Mouse (Mus musculus): ENCODE results near the gene Cdc42.

Gene Cdc42

DNA sequence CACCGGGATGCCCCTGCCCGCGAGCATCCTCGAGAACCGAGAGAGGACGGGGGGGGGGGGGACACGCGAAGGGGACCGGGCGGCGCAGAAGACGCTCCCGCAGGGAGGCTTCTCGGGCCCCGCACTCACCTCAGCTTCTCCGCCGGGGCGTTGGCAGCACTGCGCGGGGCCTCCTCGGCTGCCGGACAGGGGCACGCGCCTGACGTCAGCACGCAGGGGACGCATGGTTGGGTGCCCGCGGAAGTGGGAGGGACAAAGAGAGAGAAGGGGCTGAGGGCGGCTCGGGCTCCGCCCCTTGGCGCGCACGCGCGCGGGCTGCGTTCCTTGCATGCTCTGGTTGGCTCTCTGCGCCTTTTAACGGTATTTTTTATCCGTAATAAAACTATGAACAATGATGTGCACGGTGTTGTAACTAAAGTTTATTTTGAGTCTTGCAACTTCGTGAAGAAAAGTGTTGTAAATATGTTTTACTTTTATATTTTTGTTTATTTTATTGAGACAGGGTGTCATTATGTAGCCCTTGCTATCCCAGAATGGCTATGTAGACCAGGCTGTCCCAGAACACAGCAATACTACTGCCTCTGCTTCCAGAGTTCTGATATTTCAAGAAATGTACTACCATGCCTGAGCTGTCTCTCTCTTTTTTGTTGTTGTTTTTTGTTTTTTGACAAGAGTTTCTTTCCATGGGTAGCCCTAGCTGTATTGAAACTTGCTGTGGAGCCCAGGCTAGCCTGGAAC lies at the start of gene Cdc42:
Cdc42 (minus strand) TSS at position 204 of the 738 bp plus-strand sequence.
- peak; percentile 99 for DNase-seq

DNA sequence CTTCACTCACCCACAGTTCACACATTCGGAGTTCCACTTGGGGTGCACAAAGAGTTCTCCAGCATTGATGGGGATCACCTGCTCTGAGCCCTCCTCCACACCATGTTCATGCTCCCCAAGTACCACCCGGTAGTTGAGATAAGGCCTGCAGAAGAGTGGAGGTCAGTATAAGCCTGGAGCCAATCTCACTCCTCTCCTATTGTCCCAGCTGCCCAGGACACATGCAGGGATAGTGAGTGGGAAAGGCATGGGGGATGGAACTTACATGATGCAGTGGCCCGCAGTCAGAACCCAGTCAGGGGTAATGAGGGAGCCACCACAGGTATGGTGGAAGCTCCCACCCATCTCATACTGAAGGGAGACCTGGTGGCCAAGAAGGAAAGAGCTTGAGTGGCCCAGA lies 48.1 kb upstream of the Cdc42 start:
- no peak for DNase-seq

DNA sequence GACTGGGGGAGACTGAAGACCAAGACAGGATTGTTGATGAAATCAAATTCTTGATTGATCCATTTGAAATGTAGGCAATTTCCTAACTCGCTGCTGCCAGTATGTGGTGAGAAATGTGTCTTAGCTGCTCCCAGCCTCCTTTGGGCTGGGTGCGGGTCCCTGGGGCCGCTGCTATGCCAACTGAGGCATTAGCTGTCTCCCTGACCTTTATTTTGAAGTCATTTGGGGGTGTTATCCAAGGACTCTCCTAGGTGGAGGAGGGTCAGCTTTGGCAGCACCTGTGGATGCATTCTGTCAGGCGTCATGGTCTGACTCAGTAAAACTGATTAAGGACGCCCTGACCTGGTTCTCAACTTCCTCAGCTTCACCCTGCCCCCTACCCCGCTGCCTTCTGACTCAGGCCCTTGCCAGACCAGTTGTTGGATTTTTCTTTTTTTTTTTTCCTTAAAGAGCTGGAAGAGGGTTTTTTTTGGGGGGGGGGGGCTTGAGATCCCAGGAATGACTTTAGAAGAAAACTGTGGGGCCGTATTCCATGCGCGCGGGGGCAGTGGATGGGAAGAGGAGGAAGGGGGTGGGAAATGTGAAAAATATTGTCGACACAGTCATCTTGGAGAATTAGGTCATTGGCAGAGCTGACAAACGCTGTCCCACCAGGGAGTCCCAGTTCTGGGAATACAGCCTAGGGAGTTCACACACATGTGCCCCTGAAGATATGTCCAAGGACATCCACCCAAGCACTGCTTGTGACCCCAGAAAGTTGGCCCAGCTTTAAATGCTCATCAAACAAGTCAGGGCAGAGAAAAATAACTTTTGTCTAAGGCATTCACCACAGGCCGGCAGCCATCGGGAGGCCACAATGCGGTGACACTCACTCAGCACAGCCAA lies 39.4 kb upstream of the Cdc42 start:
- DNase-seq = peak; percentile 27 to 51

DNA sequence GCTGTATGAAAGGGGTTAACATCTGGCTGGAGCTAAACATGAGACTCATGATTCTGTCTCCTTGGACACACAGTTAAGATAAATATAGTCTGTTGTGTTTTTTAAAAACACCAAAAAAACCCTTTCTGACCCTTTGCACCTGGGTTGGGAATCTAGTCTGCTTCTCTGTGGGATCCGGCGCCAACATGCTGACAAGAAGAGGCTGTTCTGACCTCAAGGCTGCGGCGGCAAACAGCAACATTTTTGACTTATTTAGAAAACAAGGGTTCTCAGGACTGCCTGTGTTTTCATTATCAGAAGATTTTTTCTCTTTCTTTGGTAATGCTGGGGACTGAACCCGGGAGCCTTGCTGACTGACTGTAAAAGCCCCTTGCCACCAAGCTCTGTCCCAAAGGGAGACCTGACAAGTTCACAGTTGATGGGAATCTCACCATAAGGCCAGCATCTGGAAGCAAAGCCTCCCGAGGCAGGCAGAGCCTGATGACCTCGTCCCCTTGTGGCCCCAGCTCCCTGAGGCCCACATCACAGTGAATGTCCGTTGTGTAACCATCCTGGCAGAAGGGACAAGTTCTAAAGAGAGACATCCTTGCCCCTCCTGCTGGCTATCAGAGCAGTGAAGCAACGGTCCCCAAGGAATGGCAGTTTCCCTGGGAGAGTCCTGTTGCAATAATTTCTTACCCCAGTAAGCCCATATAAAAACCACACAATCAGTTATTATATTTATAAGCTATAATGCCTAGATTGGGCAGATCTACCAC lies 36.0 kb upstream of the Cdc42 start:
- peak; percentile 30 to 48 for DNase-seq

DNA sequence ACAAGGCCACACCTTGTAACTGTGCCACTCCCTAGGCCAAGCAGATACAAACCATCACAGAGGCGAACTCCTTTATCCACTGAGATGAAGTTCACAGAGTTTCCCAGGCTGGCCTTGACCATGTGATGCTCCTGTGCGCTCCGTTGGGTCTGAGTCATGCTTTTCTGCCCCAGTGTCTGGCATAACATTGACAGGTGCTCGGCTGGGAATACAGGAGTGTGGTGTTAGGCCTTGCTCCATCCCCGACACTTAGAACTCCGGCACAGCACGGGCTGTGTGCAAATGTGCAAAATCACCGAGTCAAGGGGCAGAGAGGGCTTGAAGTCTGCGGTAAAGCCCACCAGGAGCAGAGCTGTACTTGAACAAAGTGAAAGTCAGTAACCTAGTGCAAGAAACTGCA lies 35.4 kb upstream of the Cdc42 start:
- DNase-seq = peak; percentile 21 to 45

DNA sequence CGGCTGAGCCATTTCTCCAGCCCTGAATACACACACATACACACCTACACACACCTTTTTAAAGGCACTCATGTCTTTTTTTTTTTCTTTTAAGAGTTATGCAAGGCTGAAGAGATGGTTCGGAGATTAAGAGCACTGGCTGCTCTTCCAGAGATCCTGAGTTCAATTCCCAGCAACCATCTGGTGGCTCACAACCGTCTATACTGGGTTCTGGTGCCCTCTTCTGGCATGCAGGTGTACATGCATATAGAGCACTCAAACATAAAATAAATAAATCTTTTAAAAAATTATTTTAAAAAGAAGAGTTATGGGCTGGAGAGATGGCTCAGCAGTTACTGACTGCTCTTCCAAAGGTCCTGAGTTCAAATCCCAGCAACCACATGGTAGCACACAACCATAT lies 33.8 kb upstream of the Cdc42 start:
- no peak for DNase-seq

DNA sequence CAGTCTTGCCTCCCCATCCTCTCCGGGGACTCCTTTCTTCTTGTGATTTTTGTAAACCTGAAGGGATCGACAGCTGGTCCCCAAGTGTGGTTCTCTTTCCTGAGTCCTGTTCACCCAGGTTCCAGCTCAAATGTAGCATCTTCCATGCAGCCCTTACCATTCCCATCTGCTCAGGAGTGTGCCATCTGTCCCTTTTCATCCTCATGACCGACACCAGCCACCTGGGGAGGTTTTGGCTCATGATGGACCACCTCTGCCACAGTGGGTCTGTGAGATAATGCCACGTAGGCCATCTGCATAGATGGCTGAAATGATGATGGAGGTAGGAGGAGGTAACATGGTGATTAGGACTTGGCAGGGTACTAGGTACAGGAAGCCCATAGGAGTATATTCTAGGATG lies 32.7 kb upstream of the Cdc42 start:
- no peak for DNase-seq

DNA sequence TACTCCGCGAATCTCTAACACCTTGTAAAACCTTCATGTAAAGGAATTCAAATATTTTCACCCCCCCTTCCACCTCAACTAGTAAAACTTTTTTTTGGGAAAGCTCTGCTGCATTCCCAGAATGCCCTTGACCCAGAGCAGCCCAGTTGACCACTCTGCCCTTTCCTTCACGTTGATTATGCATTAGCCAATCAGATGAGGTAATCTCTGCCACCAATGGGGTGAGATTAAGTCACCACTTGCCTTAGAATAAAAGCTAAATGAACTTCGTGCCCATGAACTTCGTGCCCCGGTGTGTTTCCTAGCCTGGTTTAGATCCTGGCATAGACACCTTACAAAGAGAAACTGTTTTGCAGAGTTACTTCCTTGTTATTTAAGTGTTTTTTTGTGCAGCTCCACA lies 31.5 kb upstream of the Cdc42 start:
- peak; percentile 24 to 57 for DNase-seq

DNA sequence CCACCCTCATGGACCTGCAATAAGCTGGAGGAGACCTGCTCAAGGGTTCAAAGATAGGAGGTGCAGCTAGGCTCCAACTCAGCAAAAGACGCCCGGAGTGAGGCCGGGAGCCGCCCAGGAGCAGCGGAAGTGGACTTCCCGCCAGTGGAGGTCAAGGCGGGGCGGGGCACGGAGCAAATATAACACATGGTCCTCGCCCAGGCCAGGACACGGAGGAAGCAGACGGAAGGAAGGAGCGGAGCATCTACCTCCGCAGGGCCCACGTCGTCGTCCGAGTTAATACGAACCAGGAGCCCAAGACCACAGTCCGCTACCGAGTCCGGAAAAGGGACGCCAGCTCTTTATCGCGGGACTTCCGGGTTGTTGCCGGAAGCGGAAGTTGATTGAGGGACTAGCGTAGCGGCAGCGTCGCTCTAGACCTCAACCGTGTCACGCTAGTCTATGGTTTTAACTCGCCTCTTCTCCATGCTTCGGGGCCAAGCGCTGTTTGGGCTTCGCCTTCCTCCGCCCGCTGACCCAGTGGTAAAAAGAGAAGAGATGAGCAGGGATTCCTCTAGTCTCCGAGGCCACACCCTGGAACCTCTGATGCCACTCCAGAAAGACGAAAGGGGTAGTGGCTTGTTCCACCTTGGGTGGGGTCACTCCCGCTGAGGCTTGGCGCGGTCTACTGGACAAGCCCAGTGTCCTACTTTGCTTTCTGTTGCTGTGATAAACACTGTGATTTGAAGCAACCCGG lies 30.7 kb upstream of the Cdc42 start:
- DNase-seq = peak; percentile 86 to 92

DNA sequence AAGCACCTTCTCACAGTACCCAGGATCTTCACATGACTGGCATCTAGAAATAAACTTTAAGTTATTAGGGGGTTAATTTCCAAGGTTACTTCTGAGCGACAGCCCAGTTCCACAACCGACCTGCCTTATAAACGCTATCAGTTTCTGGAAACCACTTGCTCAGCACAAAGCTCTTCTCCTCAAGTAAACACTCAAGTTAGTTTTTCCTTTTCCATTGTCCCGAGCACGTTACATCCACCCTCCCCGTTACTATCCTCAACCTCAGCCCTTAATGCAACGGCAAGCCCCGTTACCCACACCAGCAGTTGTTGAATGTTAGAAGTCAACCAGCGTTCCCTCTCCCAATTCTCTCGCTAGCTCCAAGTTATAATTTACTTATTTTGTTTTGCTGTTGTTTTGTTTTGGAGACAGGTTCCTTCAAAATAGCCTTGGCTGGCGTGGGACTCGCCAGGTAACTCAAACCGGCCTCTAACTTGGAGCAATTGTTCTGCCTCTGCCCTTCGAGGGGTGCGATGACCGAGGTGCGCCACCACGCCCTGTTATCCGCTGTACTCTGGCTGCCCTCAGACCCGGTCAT lies 30.1 kb upstream of the Cdc42 start:
- no peak for DNase-seq

DNA sequence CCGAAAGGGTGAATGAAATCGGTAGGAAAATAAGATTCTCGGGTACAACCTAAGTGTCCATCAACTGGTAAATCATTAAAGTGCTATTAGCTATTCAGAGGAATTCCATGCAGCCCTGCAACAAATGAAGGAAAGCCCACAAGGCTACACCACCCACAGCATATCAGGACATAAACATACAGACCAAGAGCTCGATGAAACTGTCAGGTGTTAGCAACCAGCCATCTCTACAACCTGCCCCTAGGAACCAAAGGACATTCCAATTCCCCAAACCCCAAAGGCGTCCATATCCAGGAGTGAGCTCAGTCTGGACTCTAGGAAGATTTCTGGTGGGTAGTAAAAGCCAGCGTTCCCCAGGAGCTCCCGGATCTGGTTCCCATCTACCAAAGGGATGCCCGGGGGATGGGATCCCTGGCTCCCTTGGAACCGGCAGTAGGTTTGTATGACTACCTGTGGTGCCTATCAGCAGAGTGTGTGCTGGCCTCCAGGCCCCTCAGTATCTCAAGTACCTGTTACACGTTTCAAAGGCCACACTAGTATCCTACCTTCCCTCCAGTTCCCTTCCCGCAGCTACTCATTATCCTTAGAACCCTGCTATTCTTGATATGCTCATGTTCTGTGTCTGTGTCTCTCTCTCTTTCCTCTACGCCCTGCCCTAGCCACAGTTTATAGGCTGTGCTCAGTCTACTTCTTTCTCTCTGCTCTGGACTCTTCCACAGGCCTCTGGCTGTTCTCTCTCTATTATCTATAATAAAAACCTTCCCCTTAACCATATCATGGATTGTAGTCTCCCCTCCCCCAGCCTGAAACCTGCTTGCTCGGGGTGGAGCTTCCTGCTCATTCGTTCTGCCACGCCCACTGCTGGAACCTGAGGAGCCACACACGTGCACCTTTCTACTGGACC lies 23.4 kb upstream of the Cdc42 start:
- peak in 1 of 2 experiments; percentile 28 for DNase-seq

DNA sequence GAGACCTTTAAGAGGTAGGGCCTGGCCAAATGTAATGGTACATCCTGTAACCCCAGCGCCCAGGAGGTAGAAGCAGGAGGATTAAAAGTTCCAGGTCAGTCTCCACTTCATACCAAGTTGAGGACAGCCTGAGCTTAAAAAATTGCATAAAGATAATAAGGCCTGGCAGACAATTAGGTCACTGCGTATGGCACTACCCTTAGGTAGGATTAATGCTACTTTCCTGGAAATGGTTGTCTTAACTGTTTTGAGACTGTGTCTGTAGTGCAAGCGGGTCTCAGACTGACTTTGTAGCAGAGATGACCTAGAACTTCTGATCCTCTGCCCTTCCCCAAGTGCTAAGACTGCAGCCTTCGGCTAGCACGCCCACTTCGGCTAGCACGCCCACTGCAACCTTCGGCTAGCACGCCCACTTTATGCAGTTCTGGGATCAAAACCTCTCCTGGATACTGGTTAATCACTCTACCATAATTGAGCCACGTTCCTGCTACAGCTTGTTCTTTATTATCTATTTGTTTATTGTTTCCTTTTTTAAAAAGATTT lies 22.3 kb upstream of the Cdc42 start:
- DNase-seq = no peak

DNA sequence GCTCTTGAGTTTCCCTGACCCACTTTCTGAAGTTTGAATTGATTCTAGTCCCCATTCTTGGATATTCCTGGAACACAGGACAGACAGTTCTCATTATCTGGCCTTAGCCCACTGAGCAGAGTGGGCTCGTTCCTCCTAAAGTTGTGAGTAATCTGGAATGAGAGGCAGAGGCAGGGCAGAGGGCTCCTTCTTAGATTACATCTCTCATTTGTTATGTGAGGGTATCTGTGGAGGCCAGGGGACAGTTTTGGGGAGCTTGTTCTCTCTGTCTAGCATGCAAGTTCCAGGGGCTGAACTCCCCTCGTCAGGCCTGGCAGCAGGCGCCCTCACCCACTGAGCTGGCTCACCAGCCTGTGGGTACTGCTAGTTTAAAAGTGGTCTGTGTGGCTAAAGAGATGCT lies 21.6 kb upstream of the Cdc42 start:
- no peak for DNase-seq

DNA sequence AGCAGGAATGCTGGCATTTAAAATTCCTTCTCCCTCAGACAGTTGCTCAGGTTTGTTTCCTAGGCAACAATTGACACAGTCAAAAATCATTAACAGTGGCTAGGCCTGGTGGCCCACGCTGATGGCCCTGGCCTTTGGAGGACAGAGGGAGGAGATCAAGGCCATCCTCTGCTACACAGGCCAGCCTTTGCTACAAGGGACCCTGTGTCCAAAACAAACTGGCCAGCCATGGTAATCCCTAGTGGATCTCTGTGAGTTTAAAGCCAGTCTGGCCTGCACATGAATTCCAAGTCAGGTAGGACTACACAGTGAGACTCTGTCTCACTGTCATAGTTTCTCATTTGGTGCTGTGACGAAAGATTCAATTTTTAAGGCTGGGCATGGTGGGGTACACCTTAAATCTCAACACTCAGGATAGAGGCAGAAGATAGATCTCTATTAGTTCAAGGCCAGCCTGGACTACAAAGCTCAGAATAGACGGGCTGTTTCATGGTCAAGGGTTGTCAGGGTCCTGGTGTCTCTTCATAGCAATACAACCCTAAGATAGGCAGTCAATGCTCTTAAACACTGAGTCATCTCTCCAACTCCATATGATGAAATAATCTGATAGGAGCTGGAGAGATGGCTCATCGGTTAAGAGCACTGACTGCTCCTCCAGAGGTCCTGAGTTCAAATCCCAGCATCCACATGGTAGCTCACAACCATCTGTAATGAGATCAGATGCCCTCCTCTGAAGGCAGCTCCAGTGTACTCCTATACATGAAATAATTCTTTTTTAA lies 20.2 kb upstream of the Cdc42 start:
- no peak for DNase-seq

DNA sequence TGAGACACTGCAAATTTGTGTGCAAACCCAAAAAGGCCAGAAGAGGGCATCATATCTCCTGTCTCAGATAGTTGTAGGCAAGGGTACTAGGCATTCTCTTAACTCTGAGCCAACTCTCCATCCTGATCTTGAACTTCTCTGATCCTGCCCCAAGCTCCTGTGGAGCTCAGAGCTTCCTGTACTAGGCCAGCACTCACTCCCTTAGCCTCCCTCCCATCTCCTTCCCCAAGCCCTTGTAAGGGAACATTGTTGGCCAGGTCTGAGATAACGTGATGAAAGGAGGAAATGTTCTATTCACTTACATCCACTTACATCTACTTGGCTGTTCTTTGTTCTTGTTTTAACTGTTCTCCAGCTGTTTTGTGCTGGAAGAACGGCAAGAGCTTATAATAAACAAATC lies 19.3 kb upstream of the Cdc42 start:
- no peak for DNase-seq

DNA sequence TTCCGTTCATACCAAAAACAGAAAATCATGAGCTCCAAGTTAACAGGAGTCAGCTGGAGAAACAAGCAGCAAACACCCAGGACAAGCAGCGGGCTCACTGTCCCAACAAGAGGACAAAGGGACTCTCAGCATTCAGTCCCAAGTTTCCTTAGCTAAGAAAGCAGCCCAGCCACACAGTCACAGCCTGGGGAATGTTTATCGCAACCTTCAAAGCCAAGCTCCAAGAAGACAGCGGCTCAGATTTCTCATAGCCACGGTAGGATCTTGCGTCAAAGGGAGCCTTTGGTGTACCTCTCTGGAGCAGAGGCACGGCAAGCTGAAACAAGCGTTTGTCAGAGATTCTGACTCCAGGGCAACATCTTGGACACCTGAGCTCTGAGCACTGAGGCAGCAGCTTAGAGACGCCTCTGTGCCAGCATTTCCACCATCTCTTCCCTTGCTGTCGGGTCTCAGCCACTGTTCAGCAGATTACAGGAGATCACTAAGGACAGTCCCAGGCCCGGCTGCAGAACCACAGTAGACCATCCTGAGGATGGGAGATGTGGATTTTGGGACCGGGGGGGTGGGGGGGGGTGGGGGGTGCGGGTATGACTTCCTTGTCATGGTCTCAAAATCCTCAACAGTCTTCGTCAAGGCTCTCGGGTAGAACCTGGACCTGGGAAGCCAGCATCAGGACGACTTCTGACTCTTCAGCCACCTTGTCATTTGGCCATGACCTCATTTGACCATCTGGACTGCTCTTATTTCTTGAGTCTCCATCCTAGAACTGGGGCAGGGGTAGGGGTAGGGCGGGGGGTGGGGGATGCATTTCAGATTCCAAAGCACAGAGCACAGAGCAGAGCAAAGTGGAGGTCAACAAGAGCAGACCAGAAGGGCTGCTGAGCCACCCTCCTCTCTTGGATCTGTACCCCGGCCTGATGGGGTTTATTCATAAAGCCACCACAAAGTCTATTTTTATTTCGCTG lies 18.1 kb upstream of the Cdc42 start:
- peak; percentile 41 to 48 for DNase-seq

DNA sequence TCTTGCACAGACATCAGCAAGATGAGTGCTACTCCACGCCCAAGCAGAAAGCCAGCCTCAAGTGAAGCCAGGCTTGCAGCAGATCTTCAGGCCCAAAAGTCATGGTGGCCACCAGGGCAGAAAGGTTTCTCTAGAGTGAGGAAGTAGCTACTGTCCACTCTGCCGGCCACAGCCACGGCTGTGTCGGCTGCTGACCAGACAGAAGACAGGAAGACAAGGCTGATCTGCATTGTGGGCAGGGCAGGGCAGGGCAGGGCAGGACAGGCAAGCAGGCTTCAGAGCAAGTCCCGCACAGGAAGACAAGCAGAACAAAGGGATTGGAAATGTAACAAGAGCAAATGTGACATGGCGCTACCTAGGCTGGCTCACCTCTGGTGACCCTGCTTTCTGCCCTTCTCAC lies 16.2 kb upstream of the Cdc42 start:
- DNase-seq = peak; percentile 29 to 50

DNA sequence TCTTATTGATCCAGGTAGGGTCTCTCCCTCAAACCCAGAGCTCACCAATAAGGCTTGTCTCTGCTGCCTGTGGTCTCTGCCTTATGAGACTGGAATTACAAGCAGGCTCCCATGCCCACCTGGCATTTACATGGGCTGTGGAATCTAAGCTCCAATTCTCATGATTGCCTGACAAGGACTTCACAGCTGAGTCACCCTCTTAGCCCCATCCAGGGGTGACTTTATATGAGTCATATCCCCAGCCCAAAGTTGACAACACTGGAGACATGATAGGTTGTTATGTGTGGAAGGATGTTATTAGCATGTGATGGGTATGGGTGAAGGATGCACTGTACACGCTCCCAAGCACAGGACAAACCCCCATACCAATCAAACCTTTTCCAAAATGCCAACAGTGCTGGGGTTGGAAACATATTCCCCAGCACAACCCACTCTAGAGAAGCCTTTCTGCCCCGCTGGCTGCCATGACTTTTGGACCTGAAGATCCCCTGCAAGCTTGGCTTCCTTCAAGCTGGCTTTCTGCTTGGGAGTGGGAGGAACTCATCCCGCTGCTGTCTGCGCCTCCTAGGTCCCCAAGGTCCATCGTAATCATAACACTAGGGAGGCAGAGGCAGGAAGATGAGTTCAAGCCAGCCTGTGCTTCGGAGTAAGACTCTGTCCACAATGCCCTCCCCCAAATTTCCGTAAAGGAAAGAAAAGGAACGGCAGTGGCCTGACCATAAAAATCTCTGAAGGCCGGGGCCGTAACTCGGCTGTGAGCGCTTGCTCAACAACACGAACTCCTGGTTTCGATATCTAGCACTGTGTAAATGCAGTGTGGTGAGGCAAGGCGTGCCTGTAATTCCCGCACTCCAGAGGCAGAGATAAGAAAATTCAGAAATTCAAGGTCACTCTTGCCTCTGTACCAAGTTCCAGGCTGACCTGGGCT lies 14.3 kb upstream of the Cdc42 start:
- DNase-seq = no peak

All from kidney, postnatal 4 days (tissue).